Comparison of ENCODE assay signal across 8 mouse cellular contexts in genomic region chr17:35121143-35121799, GRCm38 (mm10). TPM values are rescaled to one million over a fixed set of nuclear protein-coding genes. Genes with fewer than 3 reads are reported as not detected.
DNase-seq lines count a peak whose midpoint lies in the region; ATAC-seq and TF ChIP-seq lines count a peak whose summit lies in the region.

Gene Gpank1 (plus strand): TSS chr17:35121455.

- TF ChIP-seq POLR2A in CH12.LX (IDR thresholded peaks at IDR 0.05; ENCODE audit: low read depth, low read length), result peak; percentile 85

- no peaks in the 10 kb centered on the region for H3K9me3 ChIP-seq in CH12.LX (replicated peaks; ENCODE audit: low read length)
- no peaks in the 10 kb centered on the region for H3K9me3 ChIP-seq in forebrain, embryonic 11.5 days (ENCODE audit: control insufficient read depth, low read length)
- no peaks in the 10 kb centered on the region for H3K9me3 ChIP-seq in heart, embryonic 16.5 days (replicated peaks; ENCODE audit: control insufficient read depth, low read length)
- H3K9me3 ChIP-seq in liver, embryonic 15.5 days (replicated peaks), result no peaks in the 10 kb centered on the region
- no peaks in the 10 kb centered on the region for H3K9me3 ChIP-seq in neural tube, embryonic 12.5 days

- H3K4me1 ChIP-seq in CH12.LX (ENCODE audit: control insufficient read depth in 1 of 2, insufficient read depth in 2 of 2), result peaks cover 0 to 45% of the 10 kb centered on the region in 2 experiments; a peak in 2 of 4 replicates
- peaks cover 8% of the 10 kb centered on the region; the same call in 1 of the 2 replicates for H3K4me1 ChIP-seq in forebrain, embryonic 11.5 days (replicated peaks; ENCODE audit: control insufficient read depth, insufficient read depth, low read length)
- H3K4me1 ChIP-seq in heart, embryonic 16.5 days (ENCODE audit: control insufficient read depth, insufficient read depth, low read length), result peaks cover 19% of the 10 kb centered on the region
- H3K4me1 ChIP-seq in liver, embryonic 15.5 days (replicated peaks), result peaks cover 44% of the 10 kb centered on the region
- H3K4me1 ChIP-seq in neural tube, embryonic 12.5 days, result peaks cover 21% of the 10 kb centered on the region

- no peaks in the 10 kb centered on the region for H3K27me3 ChIP-seq in CH12.LX (replicated peaks)
- no peaks in the 10 kb centered on the region for H3K27me3 ChIP-seq in forebrain, embryonic 11.5 days (ENCODE audit: control insufficient read depth, insufficient read depth, low read length)
- H3K27me3 ChIP-seq in heart, embryonic 16.5 days (ENCODE audit: control insufficient read depth, insufficient read depth, low read length), result no peaks in the 10 kb centered on the region
- H3K27me3 ChIP-seq in liver, embryonic 15.5 days, result no peaks in the 10 kb centered on the region
- no peaks in the 10 kb centered on the region for H3K27me3 ChIP-seq in neural tube, embryonic 12.5 days (replicated peaks)

- TF ChIP-seq EP300 in CH12.LX (IDR thresholded peaks at IDR 0.05; ENCODE audit: low read length), result no peak

- peaks cover 37 to 51% of the 10 kb centered on the region in 2 experiments for H3K36me3 ChIP-seq in CH12.LX (replicated peaks in 1 of 2; ENCODE audit: control insufficient read depth in 1 of 2, insufficient read depth in 1 of 2, low read length in 1 of 2)
- H3K36me3 ChIP-seq in forebrain, embryonic 11.5 days (ENCODE audit: control insufficient read depth, insufficient read depth, low read length), result peaks cover 10% of the 10 kb centered on the region; the same call in 1 of the 2 replicates
- peaks cover 26% of the 10 kb centered on the region for H3K36me3 ChIP-seq in heart, embryonic 16.5 days (ENCODE audit: control insufficient read depth, insufficient read depth)
- H3K36me3 ChIP-seq in liver, embryonic 15.5 days (replicated peaks), result peaks cover 55% of the 10 kb centered on the region
- peaks cover 40% of the 10 kb centered on the region for H3K36me3 ChIP-seq in neural tube, embryonic 12.5 days

- WGBS in forebrain, embryonic 11.5 days, result under 1% methylated on average over 50 of the region's 50 CpGs
- WGBS in heart, embryonic 16.5 days, result under 1% methylated on average over 50 of the region's 50 CpGs
- under 1% methylated on average over 50 of the region's 50 CpGs for WGBS in liver, embryonic 15.5 days (ENCODE audit: insufficient replicate concordance)
- under 1% methylated on average over 50 of the region's 50 CpGs for WGBS in neural tube, embryonic 12.5 days

- H3K9ac ChIP-seq in CH12.LX (ENCODE audit: insufficient read depth, low read depth), result peak within 1 kb of the TSS; percentile 95
- peak within 1 kb of the TSS; percentile 88 for H3K9ac ChIP-seq in forebrain, embryonic 11.5 days (ENCODE audit: low read length)
- peak within 1 kb of the TSS; percentile 88 for H3K9ac ChIP-seq in heart, embryonic 16.5 days (ENCODE audit: low read length)
- peak within 1 kb of the TSS; percentile 94 for H3K9ac ChIP-seq in liver, embryonic 15.5 days
- peak within 1 kb of the TSS; percentile 96 for H3K9ac ChIP-seq in neural tube, embryonic 12.5 days

- H3K4me3 ChIP-seq in CH12.LX (replicated peaks in 1 of 3; ENCODE audit: low read depth in 2 of 3, low read length in 2 of 3, poor library complexity in 1 of 3), result peak within 1 kb of the TSS; percentile 95 to 99 (median 98)
- peak within 1 kb of the TSS; percentile 81 for H3K4me3 ChIP-seq in forebrain, embryonic 11.5 days (ENCODE audit: low read depth, low read length)
- H3K4me3 ChIP-seq in heart, embryonic 16.5 days (ENCODE audit: low read length), result peak within 1 kb of the TSS; percentile 78
- H3K4me3 ChIP-seq in liver, embryonic 15.5 days (replicated peaks), result peak within 1 kb of the TSS; percentile 88
- H3K4me3 ChIP-seq in neural tube, embryonic 12.5 days, result peak within 1 kb of the TSS; percentile 90

- peak within 1 kb of the TSS; percentile 78 for H3K4me2 ChIP-seq in CH12.LX (ENCODE audit: insufficient read depth, low read depth, poor library complexity, severe bottlenecking)
- H3K4me2 ChIP-seq in forebrain, embryonic 11.5 days (ENCODE audit: low read depth, low read length, severe bottlenecking), result peak within 1 kb of the TSS; percentile 98
- H3K4me2 ChIP-seq in heart, embryonic 16.5 days (ENCODE audit: low read depth, low read length), result peak within 1 kb of the TSS; percentile 88
- peak within 1 kb of the TSS; percentile 95 for H3K4me2 ChIP-seq in liver, embryonic 15.5 days
- H3K4me2 ChIP-seq in neural tube, embryonic 12.5 days (replicated peaks), result peak within 1 kb of the TSS; percentile 97

- peak within 1 kb of the TSS; percentile 83 for H3K27ac ChIP-seq in CH12.LX (ENCODE audit: insufficient read depth, low read depth)
- peak within 1 kb of the TSS; percentile 90 for H3K27ac ChIP-seq in forebrain, embryonic 11.5 days (ENCODE audit: low read depth, low read length)
- peak within 1 kb of the TSS; percentile 92 for H3K27ac ChIP-seq in heart, embryonic 16.5 days (ENCODE audit: low read length)
- peak within 1 kb of the TSS; percentile 92 for H3K27ac ChIP-seq in liver, embryonic 15.5 days (replicated peaks)
- peak within 1 kb of the TSS; percentile 75 for H3K27ac ChIP-seq in neural tube, embryonic 12.5 days

- TF ChIP-seq RAD21 in CH12.LX (IDR thresholded peaks at IDR 0.05; ENCODE audit: low read depth, low read length), result no peak

- ATAC-seq in forebrain, embryonic 11.5 days (replicated peaks; ENCODE audit: low FRiP score), result peak; percentile 92
- peak; percentile 96 for ATAC-seq in heart, embryonic 16.5 days (replicated peaks; ENCODE audit: extremely low read depth, insufficient read depth, low FRiP score)
- ATAC-seq in liver, embryonic 15.5 days (ENCODE audit: insufficient read depth), result peak; percentile 93
- ATAC-seq in neural tube, embryonic 12.5 days (ENCODE audit: low FRiP score, low read depth), result peak; percentile 94

- H3K79me2 ChIP-seq in CH12.LX (replicated peaks; ENCODE audit: control insufficient read depth, extremely low read depth, insufficient read depth, poor library complexity, severe bottlenecking), result peaks cover 38% of the 10 kb centered on the region

- in situ Hi-C loops in CH12.LX (cut with MboI; ENCODE audit: low pct_ligation_motif_present, low pct_unique_long_range_greater_than_20kb, low sequenced_read_pairs), result no loop called here

- no peak for TF ChIP-seq CTCF in CH12.LX (conservative IDR thresholded peaks at IDR 0.05 in 1 of 2, IDR thresholded peaks at IDR 0.05 in 1 of 2; ENCODE audit: low read depth in 2 of 2, low read length in 2 of 2)

- peak; percentile 99 for DNase-seq in CH12.LX (ENCODE audit: extremely low read depth)
- DNase-seq in c-Kit-positive CD71-positive TER-119-negative erythroid progenitor cells, embryonic 14.5 days (ENCODE audit: low read depth), result peak; percentile 97
- peak; percentile 98 for DNase-seq in forebrain, embryonic 11.5 days (ENCODE audit: low spot score)
- peak; percentile 98 to 99 for DNase-seq in kidney, postnatal 36 days
- peak; percentile 99 for DNase-seq in telencephalon, adult 2 months (ENCODE audit: low read depth, low spot score)

- dilution Hi-C loops in CH12.LX (cut with MboI; ENCODE audit: extremely low pct_ligation_motif_present, extremely low pct_unique_long_range_greater_than_20kb, low sequenced_read_pairs), result no loop called here

TF ChIP-seq in CH12.LX, 34 proteins besides CTCF, POLR2A, EP300 and RAD21 (continues in another document):
- TF ChIP-seq USF1 (IDR thresholded peaks at IDR 0.05; ENCODE audit: low read depth, low read length) (no peak), ELF1 (IDR thresholded peaks at IDR 0.05; ENCODE audit: low read depth, low read length) (peak; percentile 99), ZC3H11A (IDR thresholded peaks at IDR 0.05; ENCODE audit: low read depth, low read length) (no peak), JUN (IDR thresholded peaks at IDR 0.05; ENCODE audit: insufficient read depth, low read depth, low read length) (no peak), HCFC1 (IDR thresholded peaks at IDR 0.05; ENCODE audit: low read depth, low read length) (peak; percentile 97), ETS1 (conservative IDR thresholded peaks at IDR 0.05; ENCODE audit: low read depth, low read length) (no peak), RCOR1 (conservative IDR thresholded peaks at IDR 0.05; ENCODE audit: low read depth, low read length) (no peak), TBP (conservative IDR thresholded peaks at IDR 0.05; ENCODE audit: low read depth, low read length) (peak; percentile 61; the same call in 1 of the 2 replicates), SMC3 (IDR thresholded peaks at IDR 0.05; ENCODE audit: low read depth, low read length) (no peak), JUND (conservative IDR thresholded peaks at IDR 0.05; ENCODE audit: low read depth, low read length) (no peak), USF2 (conservative IDR thresholded peaks at IDR 0.05; ENCODE audit: low read depth, low read length) (no peak), MAZ (IDR thresholded peaks at IDR 0.05; ENCODE audit: low read depth, low read length) (peak; percentile 88), ZNF384 (IDR thresholded peaks at IDR 0.05; ENCODE audit: low read depth, low read length) (no peak), BHLHE40 (IDR thresholded peaks at IDR 0.05; ENCODE audit: low read depth, low read length) (0 out of 2 replicates have a peak, but pooled peaks have one; percentile 26), ZMIZ1 (IDR thresholded peaks at IDR 0.05; ENCODE audit: low read depth, low read length) (peak; percentile 66; the same call in 1 of the 2 replicates), POLR2AphosphoS2 (IDR thresholded peaks at IDR 0.05; ENCODE audit: low read depth, low read length) (no peak), GABPA (IDR thresholded peaks at IDR 0.05; ENCODE audit: insufficient replicate concordance, low read depth, low read length) (peak; percentile 57; the same call in 1 of the 2 replicates), NRF1 (IDR thresholded peaks at IDR 0.05; ENCODE audit: low read depth, low read length) (peak; percentile 88), PAX5 (IDR thresholded peaks at IDR 0.05; ENCODE audit: low read length) (no peak), MAX (IDR thresholded peaks at IDR 0.05; ENCODE audit: low read length) (0 out of 2 replicates have a peak, but pooled peaks have one; percentile 47), CHD2 (IDR thresholded peaks at IDR 0.05; ENCODE audit: low read length) (peak; percentile 89), TCF12 (IDR thresholded peaks at IDR 0.05; ENCODE audit: low read depth, low read length) (peak; percentile 69; the same call in 1 of the 2 replicates), IRF4 (IDR thresholded peaks at IDR 0.05; ENCODE audit: low read depth, low read length) (peak; percentile 8; the same call in 1 of the 2 replicates)

RNA-seq across cellular contexts. Expression of gene Gpank1, which starts in this region (rescaled TPM):
- total RNA-seq in CH12.LX (2012; rRNA removed) (42.7 and 43.0 TPM in 2 replicates), CH12.LX (2014; rRNA removed) (32.6 and 36.6 TPM in 2 replicates)
- 32.5 and 33.6 TPM in 2 replicates for polyA plus RNA-seq in CH12.LX (2012; ENCODE audit: insufficient read length, low read depth)
- 29.5 and 33.7 TPM in 2 replicates for polyA plus RNA-seq in forebrain, embryonic 11.5 days (2014; fragmentation: Nextera tagmentation; extraction: Ambion mirVana)
- polyA plus RNA-seq in heart, embryonic 16.5 days (2015; fragmentation: Nextera tagmentation; extraction: Ambion mirVana), result 13.6 and 14.9 TPM in 2 replicates
- 12.8 and 15.5 TPM in 2 replicates for polyA plus RNA-seq in liver, embryonic 15.5 days (2015; fragmentation: Nextera tagmentation; extraction: Ambion mirVana)
- polyA plus RNA-seq in neural tube, embryonic 12.5 days (2016; fragmentation: Nextera tagmentation; extraction: Ambion mirVana), result 24.9 and 28.0 TPM in 2 replicates

Comparison
In these comparisons a context has a peak if more than half of its experiments do, and no peak if none do; other contexts are left out.
1. Peak in every context shown above with its lines: DNase-seq, ATAC-seq, H3K4me3 ChIP-seq and H3K27ac ChIP-seq.